Mouse (Mus musculus) lung, embryonic 15.5 days (tissue): ENCODE data around the gene Asb18. TPM values are rescaled to one million over a fixed set of nuclear protein-coding genes. Genes with fewer than 3 reads are reported as not detected.
A peak's percentile ranks its signal among the peaks of the same experiment; 100 is the strongest.

Source experiments
- ATAC-seq: fragments of 200-750 bp; cut with Nextera tagmentation; 2 replicates; pipeline ENCODE4 v1.8.0; 2017; ENCODE audit warnings: moderate number of reproducible peaks, borderline replicate concordance; ENCODE audit not compliant: low FRiP score, low TSS enrichment; ENCODE audit errors: extremely low read depth
- H3K27ac ChIP-seq: fragments of 300-500 bp; sonication (generic); 2 replicates; pipeline ENCODE4 v1.5.1; 2015; ENCODE audit warnings: moderate library complexity, mild to moderate bottlenecking, inconsistent platforms
- H3K27me3 ChIP-seq: fragments of 300-500 bp; sonication (generic); 2 replicates; pipeline ENCODE4 v1.6.1; 2015; ENCODE audit warnings: inconsistent platforms
- H3K36me3 ChIP-seq: fragments of 300-500 bp; sonication (generic); 2 replicates; pipeline ENCODE4 v1.6.1; 2015; ENCODE audit warnings: inconsistent platforms
- H3K4me1 ChIP-seq: fragments of 300-500 bp; sonication (generic); 2 replicates; pipeline ENCODE4 v1.6.1; 2015; ENCODE audit warnings: inconsistent platforms
- H3K4me2 ChIP-seq: fragments of 300-500 bp; sonication (generic); 2 replicates; pipeline ENCODE4 v1.6.1; 2015; ENCODE audit warnings: inconsistent platforms, mild to moderate bottlenecking, moderate library complexity
- H3K4me3 ChIP-seq: fragments of 300-500 bp; sonication (generic); 2 replicates; pipeline ENCODE4 v1.5.1; 2015; ENCODE audit warnings: mild to moderate bottlenecking, inconsistent platforms
- H3K9ac ChIP-seq: fragments of 300-500 bp; sonication (generic); 2 replicates; pipeline ENCODE4 v1.6.1; 2015; ENCODE audit warnings: inconsistent platforms
- H3K9me3 ChIP-seq: fragments of 300-500 bp; sonication (generic); 2 replicates; pipeline ENCODE4 v1.6.1; 2016; ENCODE audit warnings: inconsistent platforms
- WGBS: fragments of 180-500 bp; shearing (Covaris S2); methylation state at CpG from one replicate; pipeline ENCODE4 v1.1.7; 2015; 5-methylcytosine and 5-hydroxymethylcytosine counted together
- polyA plus RNA-seq: library from polyadenylated mRNA; unstranded; fragments of >200 nt; fragmentation: Nextera tagmentation; extraction: Ambion mirVana; gene quantifications from 2 replicates; pipeline ENCODE4 v1.2.1, GENCODE M21; 2015

Asb18 gene
- polyA plus RNA-seq, 1 experiment from 2014 or later = 0.04 TPM

DNA sequence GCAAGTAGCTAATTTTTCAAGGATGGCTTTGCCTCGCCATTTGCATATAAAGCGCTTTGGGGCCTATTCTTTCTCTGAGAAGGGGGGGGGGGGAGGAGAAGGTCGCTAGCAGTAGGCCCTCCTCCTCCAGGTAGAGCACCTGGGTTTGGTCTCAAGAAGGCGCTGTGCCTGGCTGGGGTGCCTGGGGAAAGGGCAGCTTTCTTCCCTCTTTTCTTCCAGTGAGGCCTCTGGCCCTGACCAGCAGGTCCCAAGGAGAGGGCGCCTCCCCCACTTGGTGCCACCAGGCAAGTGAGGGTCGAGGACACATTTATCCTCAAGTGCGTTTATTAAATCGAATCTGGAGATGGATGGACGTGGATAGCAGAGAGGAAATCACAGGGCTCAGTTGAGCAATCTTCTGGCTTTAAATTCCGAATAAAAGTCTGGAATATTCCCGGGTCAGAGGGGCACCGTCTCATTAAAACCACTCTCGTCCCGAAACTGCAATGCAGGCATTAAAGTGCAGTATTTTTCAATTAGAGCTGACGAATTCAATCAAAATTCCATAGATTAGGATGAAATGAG is 73.4 kb downstream of the Asb18 start:
- 19% methylated on average over 15 of the region's 15 CpGs for WGBS
- no peak for ATAC-seq
- Histone ChIP-seq H3K36me3 (no peaks in the 10 kb centered on the region), H3K9ac (no peak overlapping the region), H3K4me1 (peaks cover 16% of the 10 kb centered on the region), H3K4me3 (no peak overlapping the region; the same call in 1 of the 2 replicates), H3K27ac (no peak overlapping the region), H3K27me3 (peaks cover 97% of the 10 kb centered on the region), H3K4me2 (no peak overlapping the region), H3K9me3 (no peaks in the 10 kb centered on the region)

DNA sequence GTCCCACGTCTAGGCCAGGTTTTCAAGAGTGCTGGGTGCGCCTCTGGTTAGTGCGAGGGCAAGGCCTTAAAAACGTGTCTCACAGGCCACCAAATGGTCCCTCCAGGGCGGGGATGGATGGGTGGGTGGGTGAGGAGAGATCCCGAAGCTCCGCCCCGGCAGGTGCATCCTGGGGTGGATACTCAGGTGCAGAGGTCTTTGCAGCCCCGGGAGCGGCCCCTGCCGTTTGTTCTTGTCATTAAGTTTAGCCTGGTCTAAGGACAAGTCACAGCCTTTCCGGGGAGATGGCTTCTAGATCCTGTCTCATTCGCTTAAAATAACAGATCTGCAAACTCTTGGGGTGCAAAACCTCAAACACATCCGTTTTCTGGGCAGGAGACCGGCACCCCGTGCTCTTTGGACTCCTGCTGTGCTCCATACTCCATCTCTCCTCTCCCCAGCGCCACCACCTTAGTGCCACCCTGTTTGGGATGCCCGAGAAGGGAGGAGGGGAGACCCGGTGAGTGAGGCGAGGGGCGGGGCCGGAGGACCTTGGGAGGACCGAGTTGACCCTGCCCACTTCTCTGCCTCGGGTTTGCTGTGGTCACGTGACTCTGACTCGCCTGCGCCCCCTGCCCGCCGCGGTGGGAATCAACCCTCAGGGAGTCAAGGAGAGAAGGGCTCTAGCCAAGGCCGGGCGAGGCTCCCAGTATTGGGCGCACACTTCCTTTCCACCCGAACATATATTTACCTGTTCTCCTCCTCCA is 74.3 kb downstream of the Asb18 start:
- H3K36me3 ChIP-seq = no peaks in the 10 kb centered on the region
- no peaks in the 10 kb centered on the region for H3K9me3 ChIP-seq
- no peak overlapping the region for H3K4me3 ChIP-seq
- H3K27ac ChIP-seq = no peak overlapping the region
- peaks cover 16% of the 10 kb centered on the region for H3K4me1 ChIP-seq
- H3K27me3 ChIP-seq = peaks cover 97% of the 10 kb centered on the region
- 5% methylated on average over 30 of the region's 34 CpGs for WGBS
- H3K4me2 ChIP-seq = peak overlapping the region; percentile 43
- no peak overlapping the region for H3K9ac ChIP-seq
- ATAC-seq = peak; percentile 47; the same call in 1 of the 2 replicates

DNA sequence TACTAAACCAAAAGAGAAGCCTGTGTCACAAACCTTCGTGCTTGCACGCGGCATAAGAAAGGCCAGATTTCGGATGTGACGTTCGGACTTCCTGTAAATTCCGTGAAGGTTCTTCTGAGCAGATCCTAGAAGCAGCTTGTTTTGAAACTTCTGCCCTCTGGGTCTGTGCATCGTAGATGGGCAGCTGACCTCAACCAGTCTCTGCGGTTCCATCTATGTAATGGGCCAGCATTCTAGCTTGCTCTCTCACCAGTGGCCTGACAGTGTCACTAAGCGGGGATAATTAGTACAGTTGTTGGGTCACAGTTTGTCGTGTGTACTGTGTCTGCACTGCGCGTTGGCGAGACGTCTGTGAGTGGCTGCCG is 74.9 kb downstream of the Asb18 start:
- Histone ChIP-seq H3K27me3 (peaks cover 98% of the 10 kb centered on the region), H3K9me3 (no peaks in the 10 kb centered on the region), H3K36me3 (no peaks in the 10 kb centered on the region), H3K4me2 (no peak overlapping the region), H3K4me1 (peaks cover 16% of the 10 kb centered on the region), H3K4me3 (no peak overlapping the region), H3K27ac (no peak overlapping the region), H3K9ac (no peak overlapping the region)
- WGBS = 26% methylated on average over 16 of the region's 16 CpGs
- ATAC-seq = 0 out of 2 replicates have a peak, but pooled peaks have one; percentile 6

- Histone ChIP-seq H3K4me2 (no peak overlapping the region), H3K9me3 (no peaks in the 10 kb centered on the region), H3K27me3 (peaks cover 98% of the 10 kb centered on the region), H3K27ac (no peak overlapping the region), H3K4me1 (peaks cover 16% of the 10 kb centered on the region), H3K9ac (no peak overlapping the region), H3K36me3 (no peaks in the 10 kb centered on the region), H3K4me3 (no peak overlapping the region)
- ATAC-seq = no peak
- 31% methylated on average over 16 of the region's 16 CpGs for WGBS
Measured at GRCm38 (mm10) chr1:89938884-89939595, 75.4 kb downstream of the Asb18 start.

DNA sequence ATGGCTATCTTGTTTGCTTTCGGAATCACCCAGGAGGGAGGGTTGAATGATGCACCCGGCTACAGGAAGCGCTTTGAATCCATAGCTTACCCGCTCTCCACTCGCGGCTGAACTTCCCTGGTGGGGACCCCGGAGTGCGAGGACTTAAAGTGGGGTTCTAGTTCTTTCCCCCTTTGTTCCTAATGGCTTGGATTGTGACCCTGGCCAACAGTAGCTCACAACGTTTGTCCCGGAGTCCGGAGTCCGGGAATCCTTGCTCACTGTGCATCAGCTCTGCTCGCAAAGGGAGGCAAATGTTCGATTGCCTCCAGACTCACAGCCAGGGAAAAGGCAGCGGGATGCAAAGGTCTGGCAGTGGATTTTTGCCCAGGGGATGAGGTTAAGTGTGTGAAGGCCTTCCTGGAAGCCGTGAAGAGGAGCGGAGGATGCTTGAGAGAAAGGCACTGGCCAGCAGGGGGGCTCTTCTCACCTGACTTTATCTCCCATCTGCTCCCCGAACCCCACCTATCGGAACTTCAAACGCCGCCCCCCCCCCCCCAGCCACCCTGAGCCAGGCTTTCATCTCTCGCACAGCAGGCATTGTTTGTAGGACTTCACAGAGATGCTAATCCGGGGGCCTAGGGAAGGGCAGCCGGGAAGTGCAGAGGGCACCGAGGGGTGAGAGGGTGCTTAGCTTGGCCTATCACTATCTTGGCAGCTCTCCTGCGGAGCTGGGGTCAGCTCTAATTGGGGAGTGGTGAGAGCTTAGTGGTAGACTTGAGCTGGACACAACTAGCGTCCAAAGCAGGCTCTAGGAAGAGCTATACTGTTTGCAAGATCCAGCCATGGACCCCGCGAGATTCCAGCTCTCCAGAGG is 78.7 kb downstream of the Asb18 start:
- 5% methylated on average over 27 of the region's 29 CpGs for WGBS
- Histone ChIP-seq H3K36me3 (no peaks in the 10 kb centered on the region), H3K9me3 (no peaks in the 10 kb centered on the region), H3K9ac (no peak overlapping the region), H3K4me2 (no peak overlapping the region), H3K27ac (no peak overlapping the region), H3K4me1 (peaks cover 14% of the 10 kb centered on the region), H3K27me3 (peaks cover 99% of the 10 kb centered on the region), H3K4me3 (no peak overlapping the region)
- ATAC-seq = no peak

GRCm38 (mm10) chr1:89934316-89935260 is 79.9 kb downstream of the Asb18 start:
- no peaks in the 10 kb centered on the region for H3K9me3 ChIP-seq
- H3K36me3 ChIP-seq = no peaks in the 10 kb centered on the region
- no peak overlapping the region for H3K4me2 ChIP-seq
- 8% methylated on average over 19 of the region's 19 CpGs for WGBS
- peaks cover 18% of the 10 kb centered on the region for H3K4me1 ChIP-seq
- peaks cover 100% of the 10 kb centered on the region for H3K27me3 ChIP-seq
- no peak overlapping the region for H3K9ac ChIP-seq
- ATAC-seq = no peak
- H3K27ac ChIP-seq = no peak overlapping the region
- no peak overlapping the region for H3K4me3 ChIP-seq

DNA sequence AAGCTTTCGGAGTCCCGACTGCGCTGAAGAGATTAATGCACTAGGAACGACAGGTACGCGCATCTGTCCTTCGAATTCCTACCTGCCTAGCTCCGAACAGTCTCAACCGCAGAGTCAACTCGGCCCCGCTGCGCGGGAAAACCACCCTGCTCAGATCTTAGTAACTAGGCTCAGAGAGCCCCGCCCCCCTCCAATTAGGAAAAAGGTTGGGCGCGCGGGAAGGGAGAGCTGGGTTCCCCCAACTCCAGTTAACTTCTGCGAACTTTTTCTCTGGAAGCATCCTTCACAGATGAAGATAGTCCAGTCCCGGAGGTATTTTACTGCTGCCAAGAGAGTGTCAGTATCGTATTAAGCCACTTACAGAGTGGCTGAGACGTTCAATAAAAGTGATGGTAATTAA is 80.7 kb downstream of the Asb18 start:
- H3K9me3 ChIP-seq = no peaks in the 10 kb centered on the region
- H3K9ac ChIP-seq = no peak overlapping the region
- H3K27ac ChIP-seq = no peak overlapping the region
- H3K4me1 ChIP-seq = peaks cover 18% of the 10 kb centered on the region
- H3K36me3 ChIP-seq = no peaks in the 10 kb centered on the region
- H3K4me3 ChIP-seq = no peak overlapping the region
- peaks cover 100% of the 10 kb centered on the region for H3K27me3 ChIP-seq
- ATAC-seq = no peak
- 6% methylated on average over 21 of the region's 21 CpGs for WGBS
- H3K4me2 ChIP-seq = no peak overlapping the region

- H3K9me3 ChIP-seq = no peaks in the 10 kb centered on the region
- no peak overlapping the region for H3K27ac ChIP-seq
- 14% methylated on average over 6 of the region's 6 CpGs for WGBS
- H3K27me3 ChIP-seq = peaks cover 100% of the 10 kb centered on the region
- H3K36me3 ChIP-seq = no peaks in the 10 kb centered on the region
- no peak overlapping the region for H3K9ac ChIP-seq
- no peak overlapping the region for H3K4me2 ChIP-seq
- peaks cover 18% of the 10 kb centered on the region for H3K4me1 ChIP-seq
- no peak for ATAC-seq
- no peak overlapping the region for H3K4me3 ChIP-seq
Measured at GRCm38 (mm10) chr1:89933028-89933427, 81.4 kb downstream of the Asb18 start.

DNA sequence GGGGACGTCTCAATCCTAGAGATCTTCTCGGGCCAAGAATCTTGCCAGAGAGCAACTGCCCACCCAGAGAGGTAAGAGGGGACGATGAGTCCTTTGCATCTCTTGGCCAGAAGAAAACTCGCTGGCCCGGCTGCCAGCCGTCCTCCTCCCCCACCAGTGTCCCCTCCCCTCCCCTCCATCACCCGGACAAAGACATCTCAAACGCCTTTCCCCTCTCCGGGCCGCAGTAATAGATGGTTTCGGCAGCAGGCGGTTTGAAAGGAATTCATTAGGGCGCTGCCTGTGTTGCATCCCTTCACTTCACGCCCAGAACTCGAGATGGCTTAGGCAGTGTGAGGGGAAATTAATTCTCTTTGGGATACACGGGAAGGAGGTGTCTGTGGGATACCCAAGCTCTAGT is 81.8 kb downstream of the Asb18 start:
- H3K4me3 ChIP-seq = no peak overlapping the region
- 4% methylated on average over 16 of the region's 16 CpGs for WGBS
- no peak overlapping the region for H3K27ac ChIP-seq
- no peak for ATAC-seq
- H3K4me2 ChIP-seq = no peak overlapping the region
- H3K9ac ChIP-seq = no peak overlapping the region
- peaks cover 100% of the 10 kb centered on the region for H3K27me3 ChIP-seq
- no peaks in the 10 kb centered on the region for H3K36me3 ChIP-seq
- no peaks in the 10 kb centered on the region for H3K9me3 ChIP-seq
- H3K4me1 ChIP-seq = peaks cover 19% of the 10 kb centered on the region

GRCm38 (mm10) chr1:89932021-89932423 is 82.4 kb downstream of the Asb18 start:
- Histone ChIP-seq H3K4me2 (peak overlapping the region; percentile 83; the same call in 1 of the 2 replicates), H3K9ac (no peak overlapping the region), H3K4me1 (peaks cover 25% of the 10 kb centered on the region), H3K27me3 (peaks cover 100% of the 10 kb centered on the region), H3K36me3 (no peaks in the 10 kb centered on the region), H3K4me3 (no peak overlapping the region), H3K27ac (no peak overlapping the region), H3K9me3 (no peaks in the 10 kb centered on the region)
- no peak for ATAC-seq
- WGBS = 2% methylated on average over 19 of the region's 19 CpGs

DNA sequence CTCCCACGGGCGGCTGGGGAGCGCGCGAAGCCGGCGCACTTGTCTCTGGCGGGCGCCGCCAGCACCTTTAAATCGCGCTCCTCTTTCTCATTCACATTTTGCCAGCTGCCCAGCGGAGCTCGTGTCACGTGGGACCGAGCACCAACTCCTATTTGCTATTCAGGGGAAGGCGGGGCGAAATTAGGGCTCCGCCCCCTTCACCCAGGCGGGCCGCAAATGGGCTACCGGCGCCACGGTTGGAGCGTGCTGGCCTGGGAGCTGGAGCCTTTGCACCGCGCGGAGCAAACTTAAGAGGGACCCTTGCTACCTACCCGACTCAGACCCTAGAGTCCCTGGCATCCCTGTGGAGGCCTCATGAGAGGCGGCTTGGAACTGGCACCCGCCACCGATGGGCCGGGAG is 83.3 kb downstream of the Asb18 start, which contains the start of gene Gbx2:
Gene Gbx2 (minus strand): TSS at position 60 of the 400 bp plus-strand sequence.
- H3K4me1 ChIP-seq = peaks cover 26% of the 10 kb centered on the region

More for the DNA sequence above, 83.3 kb downstream of the Asb18 start, which contains the start of gene Gbx2:
- no peak within 1 kb of the TSS for H3K27ac ChIP-seq
- H3K36me3 ChIP-seq = no peaks in the 10 kb centered on the region
- under 1% methylated on average over 33 of the region's 33 CpGs for WGBS
- H3K9ac ChIP-seq = no peak within 1 kb of the TSS
- peak within 1 kb of the TSS; percentile 83 for H3K4me2 ChIP-seq
- H3K9me3 ChIP-seq = no peaks in the 10 kb centered on the region
- ATAC-seq = peak; percentile 70; the same call in 1 of the 2 replicates
- peaks cover 100% of the 10 kb centered on the region for H3K27me3 ChIP-seq
- peak within 1 kb of the TSS; percentile 46 for H3K4me3 ChIP-seq
